Mouse (Mus musculus) embryonic facial prominence, embryonic 11.5 days (tissue): ENCODE measurements around the gene Ssbp4. TPM values are rescaled to one million over a fixed set of nuclear protein-coding genes. Genes with fewer than 3 reads are reported as not detected.

Source experiments
- ATAC-seq: fragments of 200-750 bp; cut with Nextera tagmentation; replicated peaks from 2 replicates; pipeline ENCODE4 v1.8.0; 2017; ENCODE audit warnings: low read depth; ENCODE audit not compliant: insufficient number of reproducible peaks, low FRiP score, low TSS enrichment
- DNase-seq: peaks from one replicate; pipeline ENCODE4 v3.0.0-alpha.2; 2015; ENCODE audit warnings: low spot score
- H3K27ac ChIP-seq: fragments of 300-500 bp; sonication (generic); replicated peaks from 2 replicates; pipeline ENCODE4 v1.5.1; 2014; ENCODE audit warnings: mild to moderate bottlenecking, low read depth, low read length, control low read depth
- H3K27me3 ChIP-seq: fragments of 300-500 bp; sonication (generic); 2 replicates; pipeline ENCODE4 v1.6.1; 2014; ENCODE audit warnings: mild to moderate bottlenecking, low read length, moderate library complexity, mixed read lengths; ENCODE audit not compliant: control insufficient read depth, insufficient read depth
- H3K36me3 ChIP-seq: fragments of 300-500 bp; sonication (generic); replicated peaks from 2 replicates; pipeline ENCODE4 v1.6.1; 2014; ENCODE audit warnings: low read depth, mild to moderate bottlenecking, low read length, moderate library complexity, mixed read lengths; ENCODE audit not compliant: control insufficient read depth, insufficient read depth
- H3K4me1 ChIP-seq: fragments of 300-500 bp; sonication (generic); 2 replicates; pipeline ENCODE4 v1.6.1; 2014; ENCODE audit warnings: low read length, mixed read lengths; ENCODE audit not compliant: control insufficient read depth, insufficient read depth
- H3K4me2 ChIP-seq: fragments of 300-500 bp; sonication (generic); 2 replicates; pipeline ENCODE4 v1.6.1; 2014; ENCODE audit warnings: low read depth, mild to moderate bottlenecking, control low read depth, low read length, moderate library complexity
- H3K4me3 ChIP-seq: fragments of 300-500 bp; sonication (generic); 2 replicates; pipeline ENCODE4 v1.5.1; 2014; ENCODE audit warnings: low read depth, low read length, control low read depth
- H3K9ac ChIP-seq: fragments of 300-500 bp; sonication (generic); replicated peaks from 2 replicates; pipeline ENCODE4 v1.6.1; 2014; ENCODE audit warnings: mild to moderate bottlenecking, control low read depth, low read length
- H3K9me3 ChIP-seq: fragments of 300-500 bp; sonication (generic); replicated peaks from 2 replicates; pipeline ENCODE4 v1.6.1; 2016; ENCODE audit warnings: mild to moderate bottlenecking, low read length, inconsistent platforms, mixed read lengths; ENCODE audit not compliant: control insufficient read depth
- WGBS: fragments of 180-500 bp; shearing (Covaris S2); extraction: QIAGEN DNeasy Blood & Tissue Kit; methylation state at CpG from one replicate; pipeline ENCODE4 v1.1.7; 2014; 5-methylcytosine and 5-hydroxymethylcytosine counted together
- polyA plus RNA-seq: library from polyadenylated mRNA; unstranded; fragments of >200 nt; fragmentation: Nextera tagmentation; extraction: Ambion mirVana; gene quantifications from 2 replicates; pipeline ENCODE4 v1.2.1, GENCODE M21; 2014

The Ssbp4 gene
- polyA plus RNA-seq, 1 experiment from 2014 or later = 108 TPM

GRCm38 (mm10) chr8:70643019-70643418, 34.3 kb upstream of the Ssbp4 start:
- ATAC-seq = no peak
- Histone ChIP-seq H3K9me3 (no peaks in the 10 kb centered on the region), H3K4me2 (no peak overlapping the region), H3K9ac (no peak overlapping the region), H3K27ac (no peak overlapping the region), H3K4me3 (no peak overlapping the region), H3K4me1 (peaks cover 8% of the 10 kb centered on the region), H3K27me3 (no peaks in the 10 kb centered on the region), H3K36me3 (no peaks in the 10 kb centered on the region)
- no peak for DNase-seq
- WGBS = 56% methylated on average over 3 of the region's 3 CpGs

GRCm38 (mm10) chr8:70638752-70639151, 30.1 kb upstream of the Ssbp4 start:
- DNase-seq (no peak), ATAC-seq (no peak)
- H3K27ac ChIP-seq = no peak overlapping the region
- no peak overlapping the region for H3K4me2 ChIP-seq
- WGBS = 81% methylated on average over 9 of the region's 9 CpGs
- H3K4me1 ChIP-seq = no peaks in the 10 kb centered on the region
- no peaks in the 10 kb centered on the region for H3K27me3 ChIP-seq
- H3K4me3 ChIP-seq = no peak overlapping the region
- H3K36me3 ChIP-seq = no peaks in the 10 kb centered on the region
- H3K9me3 ChIP-seq = no peaks in the 10 kb centered on the region
- no peak overlapping the region for H3K9ac ChIP-seq

- Histone ChIP-seq H3K4me1 (no peaks in the 10 kb centered on the region), H3K27me3 (no peaks in the 10 kb centered on the region), H3K9ac (no peak overlapping the region), H3K4me3 (no peak overlapping the region), H3K36me3 (no peaks in the 10 kb centered on the region), H3K27ac (no peak overlapping the region), H3K9me3 (no peaks in the 10 kb centered on the region), H3K4me2 (no peak overlapping the region)
- 58% methylated on average over 8 of the region's 8 CpGs for WGBS
- no peak for ATAC-seq
- no peak for DNase-seq
These were observed 28.2 kb upstream of the Ssbp4 start for GRCm38 (mm10) chr8:70636838-70637237.

DNA sequence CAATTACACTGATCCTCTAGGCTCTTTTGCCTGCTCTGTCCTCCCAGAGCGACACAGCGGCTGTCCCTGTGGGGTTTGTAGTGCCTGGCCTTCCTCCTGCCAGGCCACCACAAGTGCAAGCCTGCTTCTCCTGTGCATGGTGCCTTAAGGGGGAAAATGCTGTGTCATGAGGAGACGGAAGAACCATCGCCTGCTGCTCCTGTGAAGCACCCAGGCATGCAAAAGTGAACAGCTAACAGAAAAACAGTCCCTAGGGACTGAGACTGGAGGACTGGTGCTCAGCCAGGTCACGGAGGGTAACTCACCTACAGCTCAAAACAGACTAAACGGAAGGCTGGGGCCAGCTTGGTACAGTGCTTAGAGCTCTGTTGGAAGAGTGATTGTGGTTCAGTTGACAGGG, 26.9 kb upstream of the Ssbp4 start:
- no peak overlapping the region for H3K4me2 ChIP-seq
- H3K9me3 ChIP-seq = no peaks in the 10 kb centered on the region
- no peaks in the 10 kb centered on the region for H3K27me3 ChIP-seq
- no peak overlapping the region for H3K4me3 ChIP-seq
- H3K9ac ChIP-seq = no peak overlapping the region
- no peaks in the 10 kb centered on the region for H3K36me3 ChIP-seq
- ATAC-seq (no peak), DNase-seq (no peak)
- no peak overlapping the region for H3K27ac ChIP-seq
- H3K4me1 ChIP-seq = peaks cover 2% of the 10 kb centered on the region; the same call in 1 of the 2 replicates
- 70% methylated on average over 6 of the region's 6 CpGs for WGBS

GRCm38 (mm10) chr8:70634066-70634465, 25.4 kb upstream of the Ssbp4 start:
- no peak for DNase-seq
- Histone ChIP-seq H3K27ac (no peak overlapping the region), H3K4me3 (no peak overlapping the region), H3K9ac (no peak overlapping the region), H3K27me3 (no peaks in the 10 kb centered on the region), H3K4me2 (no peak overlapping the region), H3K9me3 (no peaks in the 10 kb centered on the region), H3K4me1 (peaks cover 2% of the 10 kb centered on the region; the same call in 1 of the 2 replicates), H3K36me3 (no peaks in the 10 kb centered on the region)
- ATAC-seq = no peak
- 62% methylated on average over 6 of the region's 6 CpGs for WGBS

GRCm38 (mm10) chr8:70632346-70632892, 23.7 kb upstream of the Ssbp4 start, which contains the start of gene Gdf15:
Gdf15 (minus strand) TSS chr8:70632456.
- H3K36me3 ChIP-seq = no peaks in the 10 kb centered on the region
- H3K9ac ChIP-seq = no peak within 1 kb of the TSS
- H3K4me1 ChIP-seq = peaks cover 2% of the 10 kb centered on the region; the same call in 1 of the 2 replicates
- no peaks in the 10 kb centered on the region for H3K27me3 ChIP-seq
- H3K9me3 ChIP-seq = no peaks in the 10 kb centered on the region
- no peak within 1 kb of the TSS for H3K27ac ChIP-seq
- no peak for DNase-seq
- ATAC-seq = no peak
- 76% methylated on average over 6 of the region's 6 CpGs for WGBS
- no peak within 1 kb of the TSS for H3K4me3 ChIP-seq
- no peak within 1 kb of the TSS for H3K4me2 ChIP-seq

DNA sequence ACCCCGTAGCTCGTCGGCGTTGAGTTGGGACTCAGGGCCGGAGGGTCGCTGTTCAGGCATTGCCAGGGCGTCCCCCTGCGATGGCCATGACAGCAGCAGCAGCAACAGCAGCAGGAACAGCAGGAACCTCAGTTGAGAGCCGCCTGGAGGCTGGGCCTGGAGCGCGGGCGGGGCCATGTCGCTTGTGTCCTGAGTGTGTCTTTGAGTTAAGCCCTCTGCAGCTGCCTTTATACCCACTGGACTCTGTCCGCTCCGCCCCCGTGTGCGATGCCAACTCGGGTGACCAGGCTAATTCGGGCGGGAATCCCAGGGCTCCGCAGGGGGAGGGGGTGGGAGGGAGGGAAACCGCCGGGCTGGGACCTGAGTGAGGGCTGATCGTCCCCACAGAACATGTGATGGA, 22.8 kb upstream of the Ssbp4 start:
- Histone ChIP-seq H3K36me3 (no peaks in the 10 kb centered on the region), H3K9ac (no peak overlapping the region), H3K27ac (no peak overlapping the region), H3K9me3 (no peaks in the 10 kb centered on the region), H3K4me1 (peaks cover 2% of the 10 kb centered on the region; the same call in 1 of the 2 replicates), H3K4me3 (no peak overlapping the region), H3K4me2 (no peak overlapping the region), H3K27me3 (no peaks in the 10 kb centered on the region)
- DNase-seq (no peak), ATAC-seq (no peak)
- 21% methylated on average over 24 of the region's 24 CpGs for WGBS

- Histone ChIP-seq H3K4me1 (peaks cover 2% of the 10 kb centered on the region; the same call in 1 of the 2 replicates), H3K9ac (no peak overlapping the region), H3K4me3 (no peak overlapping the region; the same call in 1 of the 2 replicates), H3K9me3 (no peaks in the 10 kb centered on the region), H3K27ac (no peak overlapping the region), H3K36me3 (no peaks in the 10 kb centered on the region), H3K4me2 (no peak overlapping the region), H3K27me3 (no peaks in the 10 kb centered on the region)
- 13% methylated on average over 22 of the region's 22 CpGs for WGBS
- ATAC-seq = peak; percentile 31; the same call in 1 of the 2 replicates
- DNase-seq = peak; percentile 47
These were observed 22.1 kb upstream of the Ssbp4 start for GRCm38 (mm10) chr8:70630532-70631381.
